Mouse (Mus musculus): Measurements from ENCODE around the gene Aptx.

The Aptx gene

DNA sequence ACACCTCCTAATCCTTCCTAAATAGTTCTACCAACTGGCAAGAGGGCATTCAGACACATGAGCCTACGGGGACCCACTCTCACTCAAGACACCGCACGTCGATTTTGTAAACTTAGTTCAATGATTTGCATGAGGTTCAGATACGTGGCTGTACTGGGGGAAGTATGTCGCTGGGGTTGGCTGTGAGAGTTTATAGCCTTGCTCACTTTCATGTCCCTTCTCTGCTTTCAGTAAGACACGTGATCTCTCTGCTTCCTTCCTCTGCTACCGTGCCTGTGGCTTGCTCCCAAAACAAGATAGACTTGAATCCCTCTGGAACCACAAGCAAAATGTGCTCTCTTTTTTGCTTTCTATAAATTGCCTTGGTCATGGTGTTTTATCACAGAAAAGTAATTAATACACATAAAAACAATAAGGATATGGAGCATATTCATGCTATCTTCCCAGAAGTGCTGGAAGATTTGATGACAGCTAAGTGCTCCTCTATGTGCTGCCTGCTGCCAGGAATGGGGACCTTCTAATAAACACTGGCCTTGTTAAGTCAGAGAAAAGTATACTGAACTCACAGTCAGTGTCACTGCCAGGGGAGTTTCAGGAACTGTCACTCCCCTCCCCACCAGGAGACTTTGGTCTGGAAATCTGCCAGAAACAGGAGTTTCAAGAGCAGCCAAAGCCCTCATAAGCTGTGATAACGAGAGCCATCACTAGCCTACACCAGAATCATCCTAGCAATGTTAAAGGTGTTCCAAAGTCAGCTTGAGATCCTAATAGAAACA lies 36.6 kb downstream of the Aptx start:
- no peak for DNase-seq (ENCODE audit: low spot score)

DNA sequence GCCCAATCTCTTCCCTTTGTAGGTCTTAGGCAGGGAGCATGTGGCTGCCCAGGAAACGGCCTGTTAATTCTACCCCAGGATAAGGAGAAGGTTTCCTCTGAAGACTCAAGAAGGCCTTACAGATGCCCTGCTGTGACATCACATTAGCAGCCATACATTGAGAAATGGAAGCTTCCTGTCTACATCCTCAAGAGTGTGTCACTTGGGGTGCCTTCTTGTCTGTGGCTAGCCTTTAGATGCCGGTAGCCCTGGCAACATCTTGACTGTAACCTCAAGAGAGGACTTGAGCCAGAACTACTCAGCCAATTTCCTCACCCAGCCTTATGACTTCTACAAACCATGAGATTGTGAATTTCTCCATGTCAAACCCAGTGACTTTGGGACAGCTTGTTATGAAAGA lies 51.9 kb downstream of the Aptx start:
- DNase-seq (ENCODE audit: low spot score), result no peak

DNA sequence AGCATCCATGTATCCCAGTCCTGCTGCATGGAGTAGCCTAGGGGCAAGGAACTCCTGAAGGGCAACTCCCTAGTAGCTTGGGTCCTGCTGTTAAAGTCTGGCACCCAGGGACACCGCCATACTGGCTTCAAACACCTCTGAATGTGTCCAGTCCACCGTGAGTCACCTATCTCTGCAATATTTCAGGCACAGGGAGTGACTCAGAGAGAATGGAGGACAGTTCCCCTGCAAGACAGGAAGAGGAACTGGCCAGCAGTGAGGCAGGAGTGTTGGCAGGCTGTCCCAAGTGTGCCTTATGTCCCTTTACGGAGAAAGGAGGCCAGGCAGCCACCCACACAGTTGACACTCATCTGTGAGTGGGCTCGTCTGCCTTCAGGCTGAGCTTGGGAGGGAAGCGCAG lies 53.9 kb downstream of the Aptx start:
- no peak for DNase-seq (ENCODE audit: low spot score)

DNA sequence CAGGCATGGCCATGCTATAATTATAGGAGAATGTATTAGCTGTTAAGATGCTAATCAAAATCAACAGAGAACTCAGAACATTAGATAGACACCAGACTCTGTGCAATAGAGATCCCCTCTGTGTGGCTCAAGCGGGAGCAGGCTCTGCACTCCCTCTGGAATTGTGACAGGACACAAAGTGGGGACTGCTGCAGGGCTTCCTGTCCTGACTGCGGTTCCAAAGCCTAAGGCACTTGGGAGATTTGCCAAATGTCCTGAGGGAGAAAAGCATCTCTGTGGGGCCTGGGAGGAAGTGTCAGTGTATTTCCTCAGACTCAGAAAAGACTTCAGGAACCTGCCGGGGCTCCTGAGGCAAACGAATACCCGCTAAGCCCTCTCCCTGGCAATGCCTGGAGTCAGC lies 59.4 kb downstream of the Aptx start:
- no peak for DNase-seq (ENCODE audit: low spot score)

DNA sequence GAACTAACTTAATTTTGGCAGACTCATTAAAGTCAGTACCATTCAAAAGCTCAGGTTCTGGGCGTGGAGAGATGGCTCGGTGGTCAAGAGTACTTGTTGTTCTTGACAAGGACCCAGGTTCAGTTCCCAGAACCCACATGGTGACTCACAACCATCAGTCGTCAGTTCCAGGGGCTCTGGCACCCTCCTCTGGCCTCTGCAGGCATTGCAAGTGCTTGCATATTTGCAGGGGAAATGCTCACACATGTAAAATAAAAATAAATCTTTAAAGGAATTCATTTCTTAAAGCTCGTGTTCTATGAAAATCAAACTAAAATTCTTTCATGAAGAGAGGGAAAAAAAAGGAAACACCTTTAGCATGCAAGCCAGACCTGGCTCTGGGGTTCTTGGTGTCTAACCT lies 62.0 kb downstream of the Aptx start:
- no peak for DNase-seq (ENCODE audit: low spot score)
